Mouse (Mus musculus) kidney, embryonic 16.5 days (tissue): ENCODE data around the gene Dennd6b. TPM values are rescaled to one million over a fixed set of nuclear protein-coding genes. Genes with fewer than 3 reads are reported as not detected.

Source experiments
- ATAC-seq: fragments of 200-750 bp; cut with Nextera tagmentation; 2 replicates; pipeline ENCODE4 v1.8.0; 2017; ENCODE audit warnings: moderate TSS enrichment; ENCODE audit not compliant: low FRiP score, low TSS enrichment
- H3K27ac ChIP-seq: fragments of 300-500 bp; sonication (generic); 2 replicates; pipeline ENCODE4 v1.5.1; 2014; ENCODE audit warnings: low read length
- H3K27me3 ChIP-seq: fragments of 300-500 bp; sonication (generic); 2 replicates; pipeline ENCODE4 v1.6.1; 2014; ENCODE audit warnings: low read length, control low read depth, mixed read lengths; ENCODE audit not compliant: insufficient read depth
- H3K36me3 ChIP-seq: fragments of 300-500 bp; sonication (generic); 2 replicates; pipeline ENCODE4 v1.6.1; 2014; ENCODE audit warnings: low read length, control low read depth, mixed read lengths; ENCODE audit not compliant: insufficient read depth
- H3K4me1 ChIP-seq: fragments of 300-500 bp; sonication (generic); 2 replicates; pipeline ENCODE4 v1.6.1; 2014; ENCODE audit warnings: low read length, control low read depth, mixed read lengths; ENCODE audit not compliant: insufficient read depth
- H3K4me2 ChIP-seq: fragments of 300-500 bp; sonication (generic); replicated peaks from 2 replicates; pipeline ENCODE4 v1.6.1; 2014; ENCODE audit warnings: low read depth, low read length
- H3K4me3 ChIP-seq: fragments of 300-500 bp; sonication (generic); 2 replicates; pipeline ENCODE4 v1.5.1; 2014; ENCODE audit warnings: mild to moderate bottlenecking, low read length
- H3K9ac ChIP-seq: fragments of 300-500 bp; sonication (generic); replicated peaks from 2 replicates; pipeline ENCODE4 v1.6.1; 2014; ENCODE audit warnings: low read length
- H3K9me3 ChIP-seq: fragments of 300-500 bp; sonication (generic); 2 replicates; pipeline ENCODE4 v1.6.1; 2016; ENCODE audit warnings: low read length, control low read depth
- WGBS: fragments of 180-500 bp; shearing (Covaris S2); extraction: QIAGEN DNeasy Blood & Tissue Kit; methylation state at CpG from one replicate; pipeline ENCODE4 v1.1.7; 2014; 5-methylcytosine and 5-hydroxymethylcytosine counted together
- polyA plus RNA-seq: library from polyadenylated mRNA; unstranded; fragments of >200 nt; fragmentation: Nextera tagmentation; extraction: Ambion mirVana; gene quantifications from 2 replicates; pipeline ENCODE4 v1.2.1, GENCODE M21; 2015

Gene Dennd6b
- polyA plus RNA-seq, 1 experiment from 2014 or later = 20.4 TPM

- no peak for ATAC-seq
- Histone ChIP-seq H3K27me3 (no peaks in the 10 kb centered on the region), H3K4me3 (peak overlapping the region; percentile 81; the same call in 1 of the 2 replicates), H3K9me3 (no peaks in the 10 kb centered on the region), H3K27ac (peak overlapping the region; percentile 93), H3K9ac (peak overlapping the region; percentile 13; the same call in 1 of the 2 replicates), H3K4me2 (peak overlapping the region; percentile 78), H3K4me1 (peaks cover 84% of the 10 kb centered on the region), H3K36me3 (no peaks in the 10 kb centered on the region)
- 63% methylated on average over 4 of the region's 4 CpGs for WGBS
Observed at GRCm38 (mm10) chr15:89177576-89178259, 18.6 kb downstream of the Dennd6b start.

GRCm38 (mm10) chr15:89177121-89177520 lies 19.2 kb downstream of the Dennd6b start:
- Histone ChIP-seq H3K36me3 (no peaks in the 10 kb centered on the region), H3K27ac (peak overlapping the region; percentile 80), H3K4me1 (peaks cover 84% of the 10 kb centered on the region), H3K4me2 (peak overlapping the region; percentile 35), H3K4me3 (no peak overlapping the region), H3K9me3 (no peaks in the 10 kb centered on the region), H3K9ac (peak overlapping the region; percentile 13; the same call in 1 of the 2 replicates), H3K27me3 (no peaks in the 10 kb centered on the region)
- 3% methylated on average over 5 of the region's 5 CpGs for WGBS
- ATAC-seq = no peak

GRCm38 (mm10) chr15:89175411-89176155 lies 20.7 kb downstream of the Dennd6b start:
- no peaks in the 10 kb centered on the region for H3K36me3 ChIP-seq
- H3K9ac ChIP-seq = no peak overlapping the region
- H3K4me2 ChIP-seq = no peak overlapping the region
- WGBS = 66% methylated on average over 13 of the region's 13 CpGs
- no peak for ATAC-seq
- no peak overlapping the region for H3K4me3 ChIP-seq
- H3K9me3 ChIP-seq = no peaks in the 10 kb centered on the region
- peaks cover 86% of the 10 kb centered on the region for H3K4me1 ChIP-seq
- H3K27ac ChIP-seq = peak overlapping the region; percentile 47
- no peaks in the 10 kb centered on the region for H3K27me3 ChIP-seq

GRCm38 (mm10) chr15:89174889-89175339 lies 21.4 kb downstream of the Dennd6b start:
- H3K27ac ChIP-seq = peak overlapping the region; percentile 51
- H3K4me1 ChIP-seq = peaks cover 93% of the 10 kb centered on the region
- H3K4me2 ChIP-seq = no peak overlapping the region
- WGBS = 49% methylated on average over 11 of the region's 11 CpGs
- 0 out of 2 replicates have a peak overlapping the region, but pooled peaks have one; percentile 7 for H3K9ac ChIP-seq
- H3K27me3 ChIP-seq = no peaks in the 10 kb centered on the region
- H3K36me3 ChIP-seq = no peaks in the 10 kb centered on the region
- H3K9me3 ChIP-seq = no peaks in the 10 kb centered on the region
- no peak for ATAC-seq
- no peak overlapping the region for H3K4me3 ChIP-seq

GRCm38 (mm10) chr15:89173906-89174214 lies 22.4 kb downstream of the Dennd6b start:
- WGBS = 1% methylated on average over 15 of the region's 15 CpGs

GRCm38 (mm10) chr15:89173024-89173905 lies 23.0 kb downstream of the Dennd6b start:
- H3K9me3 ChIP-seq = no peaks in the 10 kb centered on the region
- H3K27me3 ChIP-seq = no peaks in the 10 kb centered on the region
- H3K4me3 ChIP-seq = peak overlapping the region; percentile 58
- peak; percentile 25 for ATAC-seq
- H3K4me2 ChIP-seq = peak overlapping the region; percentile 99
- peak overlapping the region; percentile 72 for H3K9ac ChIP-seq
- H3K36me3 ChIP-seq = no peaks in the 10 kb centered on the region
- H3K4me1 ChIP-seq = peaks cover 98% of the 10 kb centered on the region
- under 1% methylated on average over 65 of the region's 65 CpGs for WGBS
- peak overlapping the region; percentile 66 for H3K27ac ChIP-seq

More at GRCm38 (mm10) chr15:89173906-89174214, 22.4 kb downstream of the Dennd6b start:
- Histone ChIP-seq H3K9me3 (no peaks in the 10 kb centered on the region), H3K4me1 (peaks cover 98% of the 10 kb centered on the region), H3K27me3 (no peaks in the 10 kb centered on the region), H3K9ac (peak overlapping the region; percentile 72), H3K4me2 (peak overlapping the region; percentile 99), H3K27ac (peak overlapping the region; percentile 66), H3K36me3 (no peaks in the 10 kb centered on the region), H3K4me3 (peak overlapping the region; percentile 58)
- peak; percentile 57 for ATAC-seq

- ATAC-seq = no peak
- H3K4me2 ChIP-seq = peak overlapping the region; percentile 99
- H3K27me3 ChIP-seq = no peaks in the 10 kb centered on the region
- peak overlapping the region; percentile 66 for H3K27ac ChIP-seq
- H3K4me1 ChIP-seq = peaks cover 90% of the 10 kb centered on the region
- WGBS = 52% methylated on average over 17 of the region's 17 CpGs
- peak overlapping the region; percentile 72 for H3K9ac ChIP-seq
- peak overlapping the region; percentile 58 for H3K4me3 ChIP-seq
- no peaks in the 10 kb centered on the region for H3K9me3 ChIP-seq
- peaks cover 7% of the 10 kb centered on the region for H3K36me3 ChIP-seq
Observed at GRCm38 (mm10) chr15:89172276-89172935, 23.9 kb downstream of the Dennd6b start.

GRCm38 (mm10) chr15:89171526-89172051 lies 24.7 kb downstream of the Dennd6b start:
- H3K4me1 ChIP-seq = peaks cover 82% of the 10 kb centered on the region
- no peak for ATAC-seq
- peaks cover 15% of the 10 kb centered on the region for H3K36me3 ChIP-seq
- H3K9me3 ChIP-seq = no peaks in the 10 kb centered on the region
- no peaks in the 10 kb centered on the region for H3K27me3 ChIP-seq
- H3K4me2 ChIP-seq = no peak overlapping the region
- H3K9ac ChIP-seq = peak overlapping the region; percentile 72; the same call in 1 of the 2 replicates
- WGBS = 86% methylated on average over 5 of the region's 5 CpGs
- no peak overlapping the region for H3K27ac ChIP-seq
- H3K4me3 ChIP-seq = no peak overlapping the region

- Histone ChIP-seq H3K36me3 (peaks cover 30% of the 10 kb centered on the region), H3K9me3 (no peaks in the 10 kb centered on the region), H3K4me1 (peaks cover 67% of the 10 kb centered on the region), H3K27ac (peak overlapping the region; percentile 92), H3K4me2 (peak overlapping the region; percentile 7; the same call in 1 of the 2 replicates), H3K4me3 (no peak overlapping the region), H3K9ac (0 out of 2 replicates have a peak overlapping the region, but pooled peaks have one; percentile 17), H3K27me3 (no peaks in the 10 kb centered on the region)
- WGBS = 50% methylated on average over 3 of the region's 3 CpGs
- no peak for ATAC-seq
Observed at GRCm38 (mm10) chr15:89170102-89170501, 26.2 kb downstream of the Dennd6b start.
